Mouse (Mus musculus): Measurements from ENCODE around the gene Setd7. TPM values are rescaled to one million over a fixed set of nuclear protein-coding genes. Genes with fewer than 3 reads are reported as not detected.

The Setd7 gene
- total RNA-seq, 2 experiments from 2014 or later: 50.8 to 53.3 TPM

GRCm38 (mm10) chr3:51485347-51485746 lies 75.3 kb downstream of the Setd7 start:
- intact Hi-C loops (cut with DNase I): loop anchor here (2.0 kb wide), 1 partner anchor 163 kb away; no protein-coding TSS in a partner anchor
- no peak for DNase-seq (ENCODE audit: extremely low spot score in 1 of 2, low spot score in 2 of 2)

- intact Hi-C loops (cut with DNase I): loop anchor here (2.0 to 5.0 kb wide), 2 partner anchors 78 to 164 kb away; partner anchors contain the start of gene Setd7
- no peak for DNase-seq (ENCODE audit: extremely low spot score in 1 of 2, low spot score in 2 of 2)
Observed at GRCm38 (mm10) chr3:51484370-51484769, 76.3 kb downstream of the Setd7 start.

- intact Hi-C loops (cut with DNase I): loop anchor here (2.0 to 5.0 kb wide), 2 partner anchors 78 to 165 kb away; partner anchors contain the start of gene Setd7
- peak; percentile 95 to 99 for DNase-seq (ENCODE audit: extremely low spot score in 1 of 2, low spot score in 2 of 2)
Observed at GRCm38 (mm10) chr3:51483741-51484359, 76.8 kb downstream of the Setd7 start, which contains the start of gene Rab33b. Gene Rab33b (plus strand): TSS chr3:51483920.

- DNase-seq (ENCODE audit: extremely low spot score in 1 of 2, low spot score in 2 of 2): no peak
- intact Hi-C loops (cut with DNase I): loop anchor here (5.0 kb wide), 1 partner anchor 80 kb away; the partner anchor contains the start of gene Setd7
Observed at GRCm38 (mm10) chr3:51482781-51483180, 77.9 kb downstream of the Setd7 start.

GRCm38 (mm10) chr3:51481881-51482280 lies 78.8 kb downstream of the Setd7 start:
- intact Hi-C loops (cut with DNase I): loop anchor here (1.0 to 5.0 kb wide), 2 partner anchors 80 to 756 kb away; partner anchors contain the start of gene Setd7
- DNase-seq (ENCODE audit: extremely low spot score in 1 of 2, low spot score in 2 of 2): no peak

- intact Hi-C loops (cut with DNase I): loop anchor here (1.0 to 5.0 kb wide), 2 partner anchors 81 to 757 kb away; partner anchors contain the start of gene Setd7
- peak in 1 of 2 experiments; percentile 57 for DNase-seq (ENCODE audit: extremely low spot score in 1 of 2, low spot score in 2 of 2)
Observed at GRCm38 (mm10) chr3:51481059-51481458, 79.6 kb downstream of the Setd7 start.

- DNase-seq (ENCODE audit: extremely low spot score in 1 of 2, low spot score in 2 of 2): no peak
- intact Hi-C loops (cut with DNase I): loop anchor here (5.0 kb wide), 1 partner anchor 82 kb away; the partner anchor contains the start of gene Setd7
Observed at GRCm38 (mm10) chr3:51479893-51480292, 80.8 kb downstream of the Setd7 start.

GRCm38 (mm10) chr3:51475706-51476105 lies 85.0 kb downstream of the Setd7 start:
- intact Hi-C loops (cut with DNase I): no loop called here

GRCm38 (mm10) chr3:51468530-51468929 lies 92.1 kb downstream of the Setd7 start:
- intact Hi-C loops (cut with DNase I): no loop called here

More at GRCm38 (mm10) chr3:51475706-51476105, 85.0 kb downstream of the Setd7 start:
- DNase-seq (ENCODE audit: extremely low spot score in 1 of 2, low spot score in 2 of 2): no peak

More at GRCm38 (mm10) chr3:51468530-51468929, 92.1 kb downstream of the Setd7 start:
- no peak for DNase-seq (ENCODE audit: extremely low spot score in 1 of 2, low spot score in 2 of 2)

Other genes with a start within 250 kb of the Setd7 start
- gene Elf2, start 220.2 kb downstream of the Setd7 start, total RNA-seq (2021): 10 to 100 TPM; 24.6 to 26.5 TPM
- gene Mgarp, start 164.1 kb downstream of the Setd7 start, total RNA-seq (2021): not detected
- gene Ndufc1, start 151.9 kb downstream of the Setd7 start, total RNA-seq (2021): 100 to 1,000 TPM; 341 to 350 TPM
- gene Naa15, start 145.7 kb downstream of the Setd7 start, total RNA-seq (2021): 10 to 100 TPM; 48.0 to 56.5 TPM
- 10 to 100 TPM; 24.8 to 29.1 TPM for gene Rab33b, start 77.0 kb downstream of the Setd7 start, total RNA-seq (2021)
- gene Mgst2, start 99.5 kb upstream of the Setd7 start, total RNA-seq (2021): under 1 TPM; 0.67 to 0.81 TPM